Mouse (Mus musculus): Measurements from ENCODE around the gene Acy3.

- TF ChIP-seq CTCF (IDR thresholded peaks at IDR 0.05; ENCODE audit: extremely low read depth, insufficient read depth, low read length) (no peak), POLR2A (IDR thresholded peaks at IDR 0.05; ENCODE audit: extremely low read depth, insufficient read depth, low read length) (no peak)
Observed at GRCm38 (mm10) chr19:3985261-3985681, 1.1 kb upstream of the Acy3 start.
